Mouse (Mus musculus) hindbrain, embryonic 16.5 days (tissue): ENCODE data around the gene Ugt1a5. TPM values are rescaled to one million over a fixed set of nuclear protein-coding genes. Genes with fewer than 3 reads are reported as not detected.

Source experiments
- ATAC-seq: fragments of 200-750 bp; cut with Nextera tagmentation; 2 replicates; pipeline ENCODE4 v1.8.0; 2017; ENCODE audit warnings: moderate TSS enrichment, moderate library complexity
- H3K27ac ChIP-seq: fragments of 300-500 bp; sonication (generic); 2 replicates; pipeline ENCODE4 v1.5.1; 2014; ENCODE audit warnings: low read depth, mild to moderate bottlenecking, control low read depth, low read length, moderate library complexity
- H3K27me3 ChIP-seq: fragments of 300-500 bp; sonication (generic); replicated peaks from 2 replicates; pipeline ENCODE4 v1.6.1; 2014; ENCODE audit warnings: low read length; ENCODE audit not compliant: control insufficient read depth, insufficient read depth
- H3K36me3 ChIP-seq: fragments of 300-500 bp; sonication (generic); 2 replicates; pipeline ENCODE4 v1.6.1; 2014; ENCODE audit warnings: mild to moderate bottlenecking, low read length, moderate library complexity, mixed read lengths; ENCODE audit not compliant: control insufficient read depth, insufficient read depth
- H3K4me1 ChIP-seq: fragments of 300-500 bp; sonication (generic); 2 replicates; pipeline ENCODE4 v1.6.1; 2014; ENCODE audit warnings: low read depth, low read length; ENCODE audit not compliant: control insufficient read depth, insufficient read depth
- H3K4me2 ChIP-seq: fragments of 300-500 bp; sonication (generic); 2 replicates; pipeline ENCODE4 v1.6.1; 2014; ENCODE audit warnings: mild to moderate bottlenecking, low read length, control low read depth, moderate library complexity
- H3K4me3 ChIP-seq: fragments of 300-500 bp; sonication (generic); 2 replicates; pipeline ENCODE4 v1.5.1; 2014; ENCODE audit warnings: mild to moderate bottlenecking, low read length, control low read depth, moderate library complexity
- H3K9ac ChIP-seq: fragments of 300-500 bp; sonication (generic); 2 replicates; pipeline ENCODE4 v1.6.1; 2014; ENCODE audit warnings: low read depth, mild to moderate bottlenecking, control low read depth, low read length, moderate library complexity
- H3K9me3 ChIP-seq: fragments of 300-500 bp; sonication (generic); 2 replicates; pipeline ENCODE4 v1.6.1; 2014; ENCODE audit warnings: mild to moderate bottlenecking, low read length, moderate library complexity; ENCODE audit not compliant: control insufficient read depth
- WGBS: fragments of 180-500 bp; shearing (Covaris S2); extraction: QIAGEN DNeasy Blood & Tissue Kit; methylation state at CpG from one replicate; pipeline ENCODE4 v1.1.7; 2014; 5-methylcytosine and 5-hydroxymethylcytosine counted together
- polyA plus RNA-seq: library from polyadenylated mRNA; unstranded; fragments of >200 nt; fragmentation: Nextera tagmentation; extraction: Ambion mirVana; gene quantifications from 2 replicates; pipeline ENCODE4 v1.2.1, GENCODE M21; 2015

Gene Ugt1a5
- polyA plus RNA-seq, 1 experiment from 2014 or later = not detected

DNA sequence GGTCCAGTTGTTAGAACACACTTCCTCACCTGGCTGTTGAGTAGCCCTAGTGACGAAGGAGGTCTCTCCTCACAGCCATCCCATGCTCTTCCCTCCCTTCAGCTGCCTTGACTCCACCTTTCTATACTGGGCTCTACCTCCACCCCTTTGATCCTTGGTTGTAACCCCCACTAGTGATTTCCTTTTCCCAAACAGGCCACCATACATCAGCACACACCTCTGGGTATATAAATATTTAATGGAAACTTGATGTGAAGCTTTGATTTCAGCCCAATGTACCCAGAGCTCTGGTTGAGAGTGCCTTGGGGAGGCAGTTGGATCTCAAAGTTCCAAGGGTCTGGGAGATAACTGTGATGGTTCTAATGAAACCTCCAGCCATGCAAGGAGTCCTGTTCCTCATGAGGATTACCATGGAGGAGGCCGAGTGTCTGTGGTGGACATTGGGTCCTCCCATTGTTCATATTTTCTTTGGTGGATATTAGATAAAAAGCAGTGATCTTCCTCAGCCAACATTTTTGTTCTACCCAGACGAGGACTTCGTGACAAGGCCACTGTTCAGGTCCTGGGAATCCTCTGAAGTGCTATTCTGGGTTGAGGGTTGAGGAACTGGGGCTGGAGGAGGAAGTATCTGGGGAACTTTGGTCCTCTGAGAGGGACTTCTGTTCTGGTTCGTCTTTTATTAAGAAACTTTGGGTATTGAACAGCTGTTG is 61.0 kb downstream of the Ugt1a5 start, which contains the start of gene Mroh2a:
Gene Mroh2a, plus strand, starts transcription at position 317 of the 710 bp plus-strand sequence.
- Histone ChIP-seq H3K4me3 (no peak within 1 kb of the TSS), H3K4me2 (no peak within 1 kb of the TSS), H3K36me3 (no peaks in the 10 kb centered on the region), H3K4me1 (no peaks in the 10 kb centered on the region), H3K9ac (no peak within 1 kb of the TSS), H3K27me3 (no peaks in the 10 kb centered on the region), H3K9me3 (peaks cover 68% of the 10 kb centered on the region), H3K27ac (no peak within 1 kb of the TSS)
- ATAC-seq = no peak
- WGBS = 59% methylated on average over 5 of the region's 5 CpGs

- no peak for ATAC-seq
- no peaks in the 10 kb centered on the region for H3K36me3 ChIP-seq
- WGBS = 56% methylated on average over 2 of the region's 2 CpGs
- no peak overlapping the region for H3K27ac ChIP-seq
- no peaks in the 10 kb centered on the region for H3K27me3 ChIP-seq
- no peaks in the 10 kb centered on the region for H3K4me1 ChIP-seq
- H3K4me2 ChIP-seq = no peak overlapping the region
- H3K9ac ChIP-seq = no peak overlapping the region
- H3K9me3 ChIP-seq = peaks cover 71% of the 10 kb centered on the region
- H3K4me3 ChIP-seq = no peak overlapping the region
These were observed 61.7 kb downstream of the Ugt1a5 start for GRCm38 (mm10) chr1:88227482-88227881.

DNA sequence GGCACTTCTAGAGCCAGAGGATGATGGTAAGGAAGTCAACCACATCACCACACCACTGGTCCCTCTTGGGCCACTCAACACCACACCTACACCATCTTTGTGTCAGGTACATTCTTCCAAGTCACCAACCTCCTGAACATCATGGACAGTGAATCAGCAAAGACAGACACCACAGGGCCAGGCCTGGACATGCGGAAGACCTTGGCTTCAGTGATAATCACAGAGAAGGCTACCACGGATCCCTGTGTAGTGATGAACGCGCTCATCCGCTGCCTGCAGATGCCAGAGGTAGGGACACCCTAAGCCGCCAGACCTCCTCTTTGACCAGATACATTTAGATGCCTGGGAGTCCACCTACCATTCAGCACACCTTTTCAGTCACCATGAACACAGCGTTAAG is 62.3 kb downstream of the Ugt1a5 start:
- 70% methylated on average over 7 of the region's 7 CpGs for WGBS
- Histone ChIP-seq H3K9me3 (peaks cover 77% of the 10 kb centered on the region), H3K27ac (no peak overlapping the region), H3K4me3 (no peak overlapping the region), H3K36me3 (no peaks in the 10 kb centered on the region), H3K9ac (no peak overlapping the region), H3K4me2 (no peak overlapping the region), H3K27me3 (no peaks in the 10 kb centered on the region), H3K4me1 (no peaks in the 10 kb centered on the region)
- ATAC-seq = no peak

GRCm38 (mm10) chr1:88229566-88229965 is 63.8 kb downstream of the Ugt1a5 start:
- Histone ChIP-seq H3K4me3 (no peak overlapping the region), H3K4me1 (no peaks in the 10 kb centered on the region), H3K27me3 (no peaks in the 10 kb centered on the region), H3K27ac (no peak overlapping the region), H3K9ac (no peak overlapping the region), H3K9me3 (peaks cover 92% of the 10 kb centered on the region), H3K36me3 (no peaks in the 10 kb centered on the region), H3K4me2 (no peak overlapping the region)
- ATAC-seq = no peak
- 83% methylated on average over 3 of the region's 3 CpGs for WGBS

GRCm38 (mm10) chr1:88229986-88230385 is 64.2 kb downstream of the Ugt1a5 start:
- Histone ChIP-seq H3K36me3 (no peaks in the 10 kb centered on the region), H3K4me2 (no peak overlapping the region), H3K27ac (no peak overlapping the region), H3K9me3 (peaks cover 96% of the 10 kb centered on the region), H3K4me3 (no peak overlapping the region), H3K9ac (no peak overlapping the region), H3K4me1 (no peaks in the 10 kb centered on the region), H3K27me3 (no peaks in the 10 kb centered on the region)
- WGBS = 84% methylated on average over 5 of the region's 5 CpGs
- no peak for ATAC-seq

- Histone ChIP-seq H3K4me2 (no peak overlapping the region), H3K36me3 (no peaks in the 10 kb centered on the region), H3K9ac (no peak overlapping the region), H3K4me3 (no peak overlapping the region), H3K27ac (no peak overlapping the region), H3K4me1 (no peaks in the 10 kb centered on the region), H3K27me3 (no peaks in the 10 kb centered on the region), H3K9me3 (peaks cover 98% of the 10 kb centered on the region)
- WGBS = 78% methylated on average over 7 of the region's 7 CpGs
- ATAC-seq = no peak
These were observed 64.6 kb downstream of the Ugt1a5 start for GRCm38 (mm10) chr1:88230421-88230820.

- no peaks in the 10 kb centered on the region for H3K4me1 ChIP-seq
- no peak for ATAC-seq
- H3K27me3 ChIP-seq = no peaks in the 10 kb centered on the region
- H3K36me3 ChIP-seq = no peaks in the 10 kb centered on the region
- no peak overlapping the region for H3K9ac ChIP-seq
- peaks cover 98% of the 10 kb centered on the region for H3K9me3 ChIP-seq
- H3K4me2 ChIP-seq = no peak overlapping the region
- 79% methylated on average over 6 of the region's 6 CpGs for WGBS
- no peak overlapping the region for H3K27ac ChIP-seq
- no peak overlapping the region for H3K4me3 ChIP-seq
These were observed 65.4 kb downstream of the Ugt1a5 start for GRCm38 (mm10) chr1:88230981-88231802.

DNA sequence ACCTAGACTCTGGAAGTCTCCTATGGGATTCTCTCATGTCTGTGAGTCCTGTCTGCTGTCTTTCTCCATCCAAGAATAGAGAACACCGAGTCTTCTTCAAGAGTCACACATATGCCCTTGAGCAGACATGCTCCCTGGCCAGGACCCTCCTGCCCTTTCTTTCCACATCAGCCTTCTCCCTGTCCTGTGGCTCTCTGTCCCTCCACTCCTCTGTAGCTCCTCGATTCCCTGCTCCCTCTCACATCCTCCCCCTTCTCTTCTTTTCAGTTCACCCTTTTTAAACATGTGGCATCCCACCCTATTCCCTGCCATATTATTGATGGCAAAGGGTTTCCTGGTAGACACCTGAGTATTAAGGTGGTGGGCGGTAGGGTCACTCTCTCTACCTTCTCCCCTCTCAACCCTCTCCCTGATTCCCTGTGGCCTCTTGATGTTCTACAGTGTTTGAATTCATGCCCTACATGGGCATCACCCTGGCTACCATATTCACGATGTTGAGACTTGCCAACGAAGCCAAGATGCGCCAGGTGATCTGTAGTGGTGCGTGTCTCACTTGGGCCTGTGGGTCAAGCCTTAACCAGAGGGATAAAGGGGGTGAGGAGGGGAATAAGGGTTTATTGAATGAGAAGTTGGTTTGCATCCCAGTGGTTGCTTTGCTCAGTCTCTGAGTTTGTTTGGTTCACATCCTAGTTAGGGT is 66.1 kb downstream of the Ugt1a5 start:
- Histone ChIP-seq H3K27me3 (no peaks in the 10 kb centered on the region), H3K9ac (no peak overlapping the region), H3K27ac (no peak overlapping the region), H3K4me3 (no peak overlapping the region), H3K4me2 (no peak overlapping the region), H3K4me1 (no peaks in the 10 kb centered on the region), H3K36me3 (no peaks in the 10 kb centered on the region), H3K9me3 (peaks cover 96% of the 10 kb centered on the region)
- WGBS = 71% methylated on average over 7 of the region's 7 CpGs
- ATAC-seq = no peak
